Mouse (Mus musculus): Measurements from ENCODE around the gene Cntnap5a.

DNA sequence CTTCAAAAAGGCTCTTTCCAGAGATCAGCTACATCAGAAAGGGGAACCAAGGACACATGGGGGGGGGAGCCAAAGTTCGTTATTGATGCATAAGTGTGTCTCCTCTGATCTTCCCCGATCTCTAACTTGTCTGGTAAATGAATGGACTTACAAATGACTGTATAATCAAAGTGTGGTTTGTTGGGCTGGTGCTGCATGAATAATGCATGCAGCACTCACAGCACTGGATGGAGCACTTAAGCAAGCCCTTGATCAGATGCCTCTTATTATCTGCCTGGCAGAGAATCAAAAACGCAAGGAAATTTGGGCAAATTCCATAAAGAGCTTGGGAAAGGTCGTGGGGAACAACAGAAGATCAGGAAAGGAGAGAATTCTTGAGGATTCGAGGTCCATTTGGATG, 100.2 kb downstream of the Cntnap5a start:
- TF ChIP-seq CTCF (IDR thresholded peaks at IDR 0.05; ENCODE audit: low read depth, low read length), result no peak
- no peak for TF ChIP-seq POLR2A (IDR thresholded peaks at IDR 0.05; ENCODE audit: insufficient read depth, low read length)
- no peak for TF ChIP-seq EP300 (IDR thresholded peaks at IDR 0.05; ENCODE audit: insufficient read depth, low read depth, low read length)

Data from ES-Bruce4 (cell line).